Mouse (Mus musculus): ENCODE data around the gene Cfc1. TPM values are rescaled to one million over a fixed set of nuclear protein-coding genes. Genes with fewer than 3 reads are reported as not detected.
"Not testable (repeated sequence)": the region's sequence is repeated elsewhere in the genome, so short reads cannot be mapped to it uniquely, and the experiment has no call there.

The Cfc1 gene
- not detected for total RNA-seq (2021)

DNA sequence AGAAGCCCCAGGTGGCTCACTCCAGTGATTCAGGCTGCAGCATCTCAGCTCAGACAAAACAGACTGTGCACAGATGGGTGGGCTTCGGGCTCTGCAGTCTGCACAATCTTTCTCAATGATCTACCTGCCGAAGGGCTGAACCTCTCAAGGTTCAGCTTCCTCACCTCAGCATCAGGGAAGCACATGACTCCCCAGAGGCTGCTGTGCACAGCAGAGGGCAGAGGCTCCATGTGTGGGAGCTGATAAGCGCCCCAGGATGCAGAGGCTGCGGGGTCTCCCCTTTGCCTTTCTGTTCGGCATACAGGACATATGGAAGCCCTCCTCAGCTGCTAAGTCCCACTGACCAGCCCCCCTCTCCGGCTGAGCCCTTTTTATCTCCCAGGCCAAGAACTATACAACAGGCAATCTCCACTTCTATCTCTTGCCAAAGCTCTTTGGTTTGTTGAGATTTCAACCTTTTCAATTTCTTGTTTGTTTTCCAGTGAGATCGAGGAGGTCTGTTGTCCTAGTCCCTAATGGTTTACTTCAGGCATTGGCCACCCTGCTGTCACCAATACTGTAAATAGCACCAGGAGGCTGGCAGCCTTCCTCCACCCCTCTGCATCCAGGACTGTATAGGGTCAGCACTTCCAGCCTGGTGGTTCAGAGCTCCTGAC lies at the start of gene Cfc1:
Gene Cfc1, plus strand, starts transcription at position 606 of the 656 bp plus-strand sequence.
- intact Hi-C loops (cut with DNase I); DNase-seq (ENCODE audit: extremely low spot score in 1 of 2, low spot score in 2 of 2): not testable (repeated sequence)

DNA sequence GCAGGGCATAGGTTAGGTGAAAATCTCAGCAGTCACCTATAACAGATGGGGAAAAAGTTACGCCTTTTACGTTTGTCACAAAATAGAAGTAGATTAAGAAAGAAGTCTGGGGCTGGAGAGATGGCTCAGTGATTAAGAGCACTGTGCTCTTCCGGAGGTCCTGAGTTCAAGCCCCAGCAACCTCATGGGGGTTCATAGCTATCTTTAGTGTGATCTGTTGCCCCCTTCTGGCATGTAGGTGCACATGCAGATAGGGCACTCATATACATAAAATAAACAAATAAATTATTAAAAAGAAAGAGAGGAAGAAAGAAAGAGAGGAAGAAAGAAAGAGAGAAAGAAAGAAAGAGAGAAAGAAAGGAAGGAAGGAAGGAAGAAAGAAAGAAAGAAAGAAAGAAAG lies 48.1 kb upstream of the Cfc1 start:
- DNase-seq (ENCODE audit: extremely low spot score in 1 of 2, low spot score in 2 of 2) = no peak
- intact Hi-C loops (cut with DNase I) = no loop called here

- DNase-seq (ENCODE audit: extremely low spot score in 1 of 2, low spot score in 2 of 2) = no peak
- intact Hi-C loops (cut with DNase I) = no loop called here
Measured at GRCm38 (mm10) chr1:34489852-34490541, 45.5 kb upstream of the Cfc1 start.

DNA sequence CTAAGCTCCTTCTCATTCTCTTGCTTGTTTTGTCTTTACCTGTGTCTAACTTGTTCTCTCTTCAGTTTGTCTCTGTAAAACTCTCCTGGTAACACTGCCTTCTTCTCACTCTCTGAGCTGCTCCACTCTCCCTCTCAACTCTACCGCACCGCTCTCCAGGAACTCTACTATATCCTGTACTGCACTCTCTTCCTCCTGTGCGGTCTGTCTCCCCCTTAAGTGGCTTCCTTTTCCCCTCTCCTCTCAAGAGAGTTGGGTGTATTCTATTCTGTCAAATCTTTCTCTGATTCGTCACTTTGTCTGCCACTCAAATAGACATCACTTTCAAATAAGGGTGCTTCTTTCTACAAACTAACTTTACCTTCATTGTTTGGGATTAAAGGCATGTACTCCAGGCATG lies 44.0 kb upstream of the Cfc1 start:
- no peak for DNase-seq (ENCODE audit: extremely low spot score in 1 of 2, low spot score in 2 of 2)
- intact Hi-C loops (cut with DNase I) = no loop called here

DNA sequence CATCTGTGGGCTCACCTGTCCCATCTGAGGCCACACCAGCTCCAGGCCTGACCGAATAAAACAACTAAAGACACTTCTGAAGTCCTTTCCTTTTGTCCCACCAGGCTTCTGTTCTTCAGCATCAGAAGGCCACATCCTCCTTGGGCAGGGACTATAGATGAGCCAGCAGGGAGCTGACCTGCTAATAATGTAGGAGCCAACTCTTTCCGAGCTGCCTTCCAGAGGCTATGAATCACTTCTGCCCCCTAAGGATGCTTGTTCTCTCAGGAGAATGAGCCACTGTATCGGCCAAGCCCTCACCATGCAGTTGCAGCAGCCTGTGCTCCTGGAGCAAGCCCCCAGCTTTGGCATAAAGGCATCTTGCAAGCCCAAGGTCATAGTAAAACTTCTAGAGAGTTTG lies 32.5 kb upstream of the Cfc1 start:
- intact Hi-C loops (cut with DNase I) = loop anchor here (5.0 kb wide), 1 partner anchor 49 kb away; no protein-coding TSS in a partner anchor

GRCm38 (mm10) chr1:34505307-34505706 lies 30.1 kb upstream of the Cfc1 start:
- DNase-seq (ENCODE audit: extremely low spot score in 1 of 2, low spot score in 2 of 2) = no peak

More for the DNA sequence above, 32.5 kb upstream of the Cfc1 start:
- no peak for DNase-seq (ENCODE audit: extremely low spot score in 1 of 2, low spot score in 2 of 2)

DNA sequence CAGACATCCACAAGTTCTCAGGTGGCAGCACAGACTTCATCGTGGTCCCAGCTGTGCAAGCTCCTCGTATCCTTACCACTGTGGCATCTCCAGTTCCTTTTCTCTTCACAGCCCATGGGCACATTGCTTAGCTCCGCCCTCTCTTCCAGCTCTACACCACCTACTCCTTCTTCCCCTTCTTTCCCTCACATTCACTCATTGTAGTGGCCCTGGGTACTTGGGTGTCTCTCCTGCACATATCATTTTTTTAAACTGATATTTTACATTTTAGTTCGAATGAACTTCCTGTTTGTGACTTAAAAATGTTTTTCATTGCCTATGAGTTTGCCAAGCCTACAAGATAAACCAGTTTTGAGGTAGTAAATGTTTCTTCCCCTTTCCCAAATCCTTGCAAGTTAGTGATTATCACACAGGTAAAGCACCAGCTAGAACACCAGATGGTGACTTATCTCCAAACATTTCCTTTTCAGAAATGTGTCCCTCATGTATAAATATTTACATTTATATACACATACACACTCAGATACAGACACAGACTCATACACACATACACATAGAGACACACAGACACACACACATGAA lies 29.4 kb upstream of the Cfc1 start:
- intact Hi-C loops (cut with DNase I) = no loop called here
- no peak for DNase-seq (ENCODE audit: extremely low spot score in 1 of 2, low spot score in 2 of 2)

More at GRCm38 (mm10) chr1:34505307-34505706, 30.1 kb upstream of the Cfc1 start:
- intact Hi-C loops (cut with DNase I) = no loop called here

DNA sequence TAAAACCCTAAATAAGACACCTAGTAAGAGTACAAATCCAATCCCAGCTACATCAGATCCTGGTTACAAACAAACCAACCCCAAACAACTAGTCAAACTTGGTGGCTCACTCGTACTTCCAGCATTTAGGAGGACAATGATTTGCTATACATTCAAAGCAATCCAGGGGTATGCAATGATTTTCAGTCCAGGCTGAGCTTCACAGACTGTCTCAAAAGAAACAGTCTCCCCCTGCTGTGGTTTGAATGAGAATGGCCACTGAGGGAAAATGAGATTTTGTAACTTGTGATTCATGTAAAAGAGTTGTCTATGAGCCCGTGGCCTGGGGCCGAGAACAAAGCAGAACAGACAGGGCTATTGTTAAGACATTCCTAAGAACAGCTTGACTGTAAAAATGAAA lies 27.5 kb upstream of the Cfc1 start:
- DNase-seq (ENCODE audit: extremely low spot score in 1 of 2, low spot score in 2 of 2) = no peak
- intact Hi-C loops (cut with DNase I) = no loop called here

DNA sequence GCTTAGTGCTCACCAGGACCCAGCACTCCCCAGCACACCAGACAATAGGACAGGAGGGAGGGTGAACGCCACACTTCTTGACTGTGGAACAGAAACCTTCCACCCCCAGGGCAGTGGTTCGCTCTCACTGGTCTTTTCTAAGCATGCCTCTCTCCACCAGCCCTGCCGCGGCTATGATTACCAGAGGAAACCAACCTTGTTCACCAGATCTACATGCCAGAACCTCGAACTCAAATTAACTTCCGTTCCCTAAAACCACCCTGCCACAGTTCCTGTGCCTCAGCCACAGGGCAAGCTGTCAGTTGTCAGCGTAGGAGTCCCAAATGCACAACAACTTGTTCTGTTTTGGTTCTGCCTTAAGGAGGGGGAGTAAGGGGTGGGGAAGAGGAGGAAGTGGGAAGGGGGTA lies 24.9 kb upstream of the Cfc1 start:
- DNase-seq (ENCODE audit: extremely low spot score in 1 of 2, low spot score in 2 of 2) = no peak
- intact Hi-C loops (cut with DNase I) = loop anchor here (5.0 kb wide), 1 partner anchor 92 kb away; no protein-coding TSS in a partner anchor

GRCm38 (mm10) chr1:34511027-34511426 lies 24.4 kb upstream of the Cfc1 start:
- intact Hi-C loops (cut with DNase I) = loop anchor here (5.0 kb wide), 1 partner anchor 91 kb away; no protein-coding TSS in a partner anchor
- peak; percentile 2 to 55 for DNase-seq (ENCODE audit: extremely low spot score in 1 of 2, low spot score in 2 of 2)

DNA sequence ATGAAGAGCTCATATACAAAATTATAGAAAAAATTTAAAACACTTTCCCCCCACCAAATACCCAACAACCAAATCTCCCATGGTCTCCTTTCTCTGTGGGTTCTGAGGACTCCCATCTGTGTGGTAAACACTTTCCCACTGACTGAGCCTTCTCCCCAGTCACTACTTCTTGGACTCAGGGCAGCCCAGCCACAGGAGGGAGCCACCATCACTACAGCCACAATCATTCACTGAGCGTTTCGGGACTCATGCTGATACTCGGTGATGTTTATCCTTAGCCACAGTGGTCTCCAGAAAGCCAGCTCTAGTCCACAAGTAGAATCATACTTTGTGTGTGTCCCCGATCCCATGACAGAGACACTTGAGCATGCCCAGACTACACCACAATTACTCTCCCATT lies 22.4 kb upstream of the Cfc1 start:
- intact Hi-C loops (cut with DNase I) = loop anchor here (5.0 kb wide), 1 partner anchor 89 kb away; no protein-coding TSS in a partner anchor
- DNase-seq (ENCODE audit: extremely low spot score in 1 of 2, low spot score in 2 of 2) = no peak

GRCm38 (mm10) chr1:34516595-34516994 lies 18.9 kb upstream of the Cfc1 start:
- intact Hi-C loops (cut with DNase I) = no loop called here

DNA sequence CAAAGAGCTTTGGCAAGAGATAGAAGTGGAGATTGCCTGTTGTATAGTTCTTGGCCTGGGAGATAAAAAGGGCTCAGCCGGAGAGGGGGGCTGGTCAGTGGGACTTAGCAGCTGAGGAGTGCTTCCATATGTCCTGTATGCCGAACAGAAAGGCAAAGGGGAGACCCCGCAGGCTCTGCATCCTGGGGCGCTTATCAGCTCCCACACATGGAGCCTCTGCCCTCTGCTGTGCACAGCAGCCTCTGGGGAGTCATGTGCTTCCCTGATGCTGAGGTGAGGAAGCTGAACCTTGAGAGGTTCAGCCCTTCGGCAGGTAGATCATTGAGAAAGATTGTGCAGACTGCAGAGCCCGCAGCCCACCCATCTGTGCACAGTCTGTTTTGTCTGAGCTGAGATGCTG lies 18.2 kb upstream of the Cfc1 start:
- intact Hi-C loops (cut with DNase I); DNase-seq (ENCODE audit: extremely low spot score in 1 of 2, low spot score in 2 of 2): not testable (repeated sequence)

More at GRCm38 (mm10) chr1:34516595-34516994, 18.9 kb upstream of the Cfc1 start:
- no peak for DNase-seq (ENCODE audit: extremely low spot score in 1 of 2, low spot score in 2 of 2)

DNA sequence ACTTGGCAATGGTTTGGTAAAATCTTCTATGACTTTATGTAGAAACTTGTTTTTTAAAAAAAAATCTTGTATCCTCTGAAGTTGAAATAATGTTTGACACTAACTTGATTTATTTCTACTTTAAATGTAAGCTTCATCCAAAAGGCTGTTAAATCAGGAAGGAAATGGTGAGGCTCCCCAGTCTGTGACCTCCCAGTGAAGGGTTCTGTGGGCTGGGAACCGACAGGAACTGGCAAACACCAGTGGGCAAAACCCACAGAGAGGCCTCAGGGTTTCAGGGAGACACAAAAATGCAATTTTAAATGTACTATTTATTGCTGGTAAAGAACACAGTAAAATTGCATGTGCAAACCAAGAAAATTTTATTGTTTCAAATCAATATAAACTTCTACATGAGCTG lies 17.7 kb upstream of the Cfc1 start:
- DNase-seq (ENCODE audit: extremely low spot score in 1 of 2, low spot score in 2 of 2) = not testable (repeated sequence)

GRCm38 (mm10) chr1:34518259-34518658 lies 17.2 kb upstream of the Cfc1 start:
- DNase-seq (ENCODE audit: extremely low spot score in 1 of 2, low spot score in 2 of 2) = no peak
- intact Hi-C loops (cut with DNase I) = no loop called here

More for the DNA sequence above, 17.7 kb upstream of the Cfc1 start:
- intact Hi-C loops (cut with DNase I) = not testable (repeated sequence)

- intact Hi-C loops (cut with DNase I) = no loop called here
- no peak for DNase-seq (ENCODE audit: extremely low spot score in 1 of 2, low spot score in 2 of 2)
Measured at GRCm38 (mm10) chr1:34522205-34522849, 13.1 kb upstream of the Cfc1 start.

DNA sequence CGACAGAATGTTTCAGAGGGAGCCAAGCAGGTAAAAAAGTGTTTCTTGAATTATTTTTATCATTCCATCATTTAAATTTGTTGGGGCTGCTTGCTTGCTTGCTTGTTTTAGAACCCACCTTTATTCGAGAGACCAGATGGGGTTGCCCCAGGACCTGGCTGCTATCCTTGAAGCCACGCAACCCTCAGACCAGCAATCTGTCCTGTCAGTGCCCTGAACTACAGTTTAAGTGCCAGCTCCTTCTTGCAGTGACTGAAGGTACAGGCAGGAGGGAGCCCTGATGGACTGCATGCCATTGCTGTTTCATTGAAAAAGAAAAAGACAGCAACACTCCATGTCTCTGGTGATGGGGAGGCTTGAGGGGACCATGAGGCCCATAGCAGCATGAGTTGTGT lies 12.6 kb upstream of the Cfc1 start:
- intact Hi-C loops (cut with DNase I) = no loop called here

DNA sequence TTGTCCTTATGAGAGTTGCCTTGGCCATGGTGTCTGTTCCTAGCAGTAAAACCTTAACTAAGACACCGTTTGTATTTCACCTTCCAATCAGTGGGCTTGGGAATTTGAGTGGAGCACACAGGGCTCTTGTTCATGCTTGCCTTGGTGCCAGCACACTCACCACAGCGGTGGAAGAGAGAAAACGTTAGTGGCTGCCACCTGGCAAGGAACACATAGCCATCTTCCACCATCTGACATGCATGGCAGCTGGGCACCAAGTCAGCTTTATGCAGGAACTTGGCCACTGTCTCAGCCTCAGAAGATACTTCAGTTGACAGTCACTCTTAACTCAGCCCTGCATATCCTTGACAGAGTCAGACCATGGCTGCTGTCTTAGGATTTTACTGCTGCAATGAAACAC lies 11.8 kb upstream of the Cfc1 start:
- DNase-seq (ENCODE audit: extremely low spot score in 1 of 2, low spot score in 2 of 2) = no peak
- intact Hi-C loops (cut with DNase I) = no loop called here

More for the DNA sequence above, 12.6 kb upstream of the Cfc1 start:
- no peak for DNase-seq (ENCODE audit: extremely low spot score in 1 of 2, low spot score in 2 of 2)

DNA sequence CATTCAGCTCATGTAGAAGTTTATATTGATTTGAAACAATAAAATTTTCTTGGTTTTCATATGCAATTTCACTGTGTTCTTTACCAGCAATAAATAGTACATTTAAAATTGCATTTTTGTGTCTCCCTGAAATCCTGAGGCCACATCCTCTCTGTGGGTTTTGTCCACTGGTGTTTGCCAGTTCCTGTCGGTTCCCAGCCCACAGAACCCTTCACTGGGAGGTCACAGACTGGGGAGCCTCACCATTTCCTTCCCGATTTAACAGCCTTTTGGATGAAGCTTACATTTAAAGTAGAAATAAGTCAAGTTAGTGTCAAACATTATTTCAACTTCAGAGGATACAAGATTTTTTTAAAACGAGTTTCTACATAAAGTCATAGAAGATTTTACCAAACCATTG lies 874 bp upstream of the Cfc1 start:
- intact Hi-C loops (cut with DNase I); DNase-seq (ENCODE audit: extremely low spot score in 1 of 2, low spot score in 2 of 2): not testable (repeated sequence)

Measured in left cerebral cortex, postnatal 10 days (tissue).